Mouse (Mus musculus) central nervous system, embryonic 18 days (tissue): Measurements from ENCODE around the gene Schip1. TPM values are rescaled to one million over a fixed set of nuclear protein-coding genes. Genes with fewer than 3 reads are reported as not detected.

Experiments
- polyA plus RNA-seq: library from polyadenylated mRNA; depleted of rRNA; stranded (reverse); fragments of >200 nt; gene quantifications from 2 replicates; pipeline ENCODE4 v1.2.3, GENCODE M21; 2012; rRNA removed

The Schip1 gene
- 109 and 122 TPM in 2 replicates for polyA plus RNA-seq

GRCm38 (mm10) chr3:68064731-68065130, at the start of gene Schip1:
Schip1 (plus strand) TSS chr3:68064802.

Other genes with a start within 250 kb of the Schip1 start
- gene Iqcj, start 172.6 kb upstream of the Schip1 start, polyA plus RNA-seq: 0.49 and 0.51 TPM in 2 replicates
- gene Iqschfp, start 172.6 kb upstream of the Schip1 start, polyA plus RNA-seq: 11.2 and 13.0 TPM in 2 replicates